Mouse (Mus musculus) brain, embryonic 18.5 days (tissue): ENCODE data around the gene Egln1.

ENCODE experiments used
- DNase-seq: peaks from one replicate; pipeline ENCODE4 v3.0.0-alpha.2; 2012; ENCODE audit warnings: low read depth, low spot score

Egln1 gene

GRCm38 (mm10) chr8:124860188-124860587 lies 88.9 kb downstream of the Egln1 start:
- DNase-seq: no peak

- no peak for DNase-seq
These were observed 89.7 kb downstream of the Egln1 start for GRCm38 (mm10) chr8:124859466-124859865.
